11 mouse cellular contexts compared by ENCODE assay signal in genomic region chr3:134605356-134605771, GRCm38 (mm10).
A peak's percentile ranks its signal among the peaks of the same experiment; 100 is the strongest.
DNase-seq lines count a peak whose midpoint lies in the region; ATAC-seq lines count a peak whose summit lies in the region.
"Had no signal": no experiment of that assay in that cellular context is flagged by ENCODE, and none has a peak within 500 bp of the region (broad histone marks: within the 10 kb centered on the region; RNA-seq: fewer than 3 reads in every experiment).

No protein-coding gene starts in this region.

- peak overlapping the region; percentile 7; the same call in 1 of the 2 replicates for H3K4me2 ChIP-seq in forebrain, embryonic 15.5 days (replicated peaks)
- peak overlapping the region; percentile 33 for H3K4me2 ChIP-seq in neural tube, embryonic 15.5 days
- H3K4me2 ChIP-seq: limb, embryonic 15.5 days had no signal

- no peak overlapping the region for H3K27ac ChIP-seq in forebrain, embryonic 15.5 days (replicated peaks)
- peak overlapping the region; percentile 9; the same call in 1 of the 2 replicates for H3K27ac ChIP-seq in neural tube, embryonic 15.5 days (replicated peaks)
- H3K27ac ChIP-seq: limb, embryonic 15.5 days had no signal

- peak; percentile 67 for DNase-seq in left cerebral cortex, postnatal 4 days
- DNase-seq in left cerebral cortex, postnatal 10 days (ENCODE audit: extremely low spot score in 1 of 2, low spot score in 2 of 2) = no peak
- peak; percentile 1 for DNase-seq in hindlimb bud, embryonic 11.5 days (ENCODE audit: extremely low spot score, low read depth, low spot score)
- DNase-seq in testis, postnatal 10 days (ENCODE audit: low spot score) = no peak
- DNase-seq in frontal cortex, postnatal 36 days (ENCODE audit: low spot score in 2 of 2) = no peak
- DNase-seq: gastrocnemius, postnatal 10 days; heart, postnatal 10 days had no signal

- H3K36me3 ChIP-seq in forebrain, embryonic 15.5 days = no peaks in the 10 kb centered on the region
- no peaks in the 10 kb centered on the region for H3K36me3 ChIP-seq in neural tube, embryonic 15.5 days
- H3K36me3 ChIP-seq: limb, embryonic 15.5 days had no signal

- H3K27me3 ChIP-seq in forebrain, embryonic 15.5 days = no peaks in the 10 kb centered on the region
- H3K27me3 ChIP-seq in neural tube, embryonic 15.5 days (replicated peaks) = no peaks in the 10 kb centered on the region
- H3K27me3 ChIP-seq: limb, embryonic 15.5 days; megakaryocyte, embryonic 14.5 days had no signal

- H3K4me1 ChIP-seq in forebrain, embryonic 15.5 days = peaks cover 12% of the 10 kb centered on the region
- H3K4me1 ChIP-seq in neural tube, embryonic 15.5 days = peaks cover 5% of the 10 kb centered on the region
- H3K4me1 ChIP-seq: limb, embryonic 15.5 days; megakaryocyte, embryonic 14.5 days had no signal

- H3K9ac ChIP-seq in forebrain, embryonic 15.5 days (replicated peaks) = no peak overlapping the region
- no peak overlapping the region for H3K9ac ChIP-seq in neural tube, embryonic 15.5 days (replicated peaks)
- H3K9ac ChIP-seq: limb, embryonic 15.5 days had no signal

- H3K4me3 ChIP-seq in forebrain, embryonic 15.5 days = no peak overlapping the region
- no peak overlapping the region for H3K4me3 ChIP-seq in neural tube, embryonic 15.5 days (replicated peaks)
- H3K4me3 ChIP-seq: limb, embryonic 15.5 days; megakaryocyte, embryonic 14.5 days had no signal

- ATAC-seq in forebrain, embryonic 15.5 days (replicated peaks) = peak; percentile 97
- ATAC-seq in neural tube, embryonic 15.5 days (ENCODE audit: low FRiP score) = peak; percentile 86

- intact Hi-C loops in left cerebral cortex, postnatal 4 days (cut with DNase I) = no loop called here
- intact Hi-C loops in left cerebral cortex, postnatal 10 days (cut with DNase I) = loop anchor here (10.0 kb wide), 1 partner anchor 271 kb away; no protein-coding TSS in a partner anchor

- WGBS in forebrain, embryonic 15.5 days = 16% methylated on average over 6 of the region's 6 CpGs
- 21% methylated on average over 6 of the region's 6 CpGs for WGBS in neural tube, embryonic 15.5 days

- no peaks in the 10 kb centered on the region for H3K9me3 ChIP-seq in forebrain, embryonic 15.5 days
- H3K9me3 ChIP-seq in neural tube, embryonic 15.5 days (replicated peaks) = no peaks in the 10 kb centered on the region
- H3K9me3 ChIP-seq: limb, embryonic 15.5 days; megakaryocyte, embryonic 14.5 days had no signal

Comparison
In these comparisons a context has a peak if more than half of its experiments do, and no peak if none do; other contexts are left out.
1. DNase-seq: peak in left cerebral cortex, postnatal 4 days (single experiment) and hindlimb bud, embryonic 11.5 days (single experiment); none in left cerebral cortex, postnatal 10 days (0 of 2), testis, postnatal 10 days (single experiment) and frontal cortex, postnatal 36 days (0 of 2).